Mouse (Mus musculus) C2C12 (cell line): ENCODE measurements around the gene Tsr3.

ENCODE experiments used
- CTCF ChIP-seq: IDR thresholded peaks from one replicate; pipeline ENCODE4 v1.5.1; 2011; ENCODE audit not compliant: control insufficient read depth, insufficient read depth, insufficient read length
- USF1 ChIP-seq: IDR thresholded peaks from one replicate; pipeline ENCODE4 v1.6.1; 2011; ENCODE audit warnings: low read depth, mild to moderate bottlenecking, control low read depth, moderate library complexity

- peak; percentile 60 for TF ChIP-seq CTCF
- no peak for TF ChIP-seq USF1
Observed at GRCm38 (mm10) chr17:25285033-25285432, 45.1 kb downstream of the Tsr3 start.
